Mouse (Mus musculus) MEL (cell line): Measurements from ENCODE around the gene Hnrnpl. TPM values are rescaled to one million over a fixed set of nuclear protein-coding genes. Genes with fewer than 3 reads are reported as not detected.

Source experiments
- DNase-seq: peaks from one replicate; pipeline ENCODE4 v3.0.0; 2011; ENCODE audit warnings: low read depth, low spot score
- H3K27ac ChIP-seq: 2 replicates; pipeline ENCODE4 v1.5.1; 2012; ENCODE audit warnings: low read depth, mild to moderate bottlenecking, control low read depth, low read length, moderate library complexity; ENCODE audit not compliant: control insufficient read depth
- H3K27me3 ChIP-seq, 2 experiments: fragments of 150-350 bp in 1 of 2; sonication (generic) in 1 of 2; 2 replicates each; pipeline ENCODE4 v1.6.1; 2012; ENCODE audit warnings: low read length in 2 of 2, mild to moderate bottlenecking in 2 of 2, improper control_type of control experiment in 1 of 2, moderate library complexity in 1 of 2; ENCODE audit not compliant: insufficient read depth in 2 of 2, control insufficient read depth in 1 of 2
- H3K36me3 ChIP-seq, 2 experiments: 2 replicates each; pipeline ENCODE4 v1.6.1; 2012 to 2014; ENCODE audit warnings: low read length in 2 of 2, improper control_type of control experiment in 1 of 2, inconsistent platforms in 1 of 2, mild to moderate bottlenecking in 1 of 2; ENCODE audit not compliant: insufficient read depth in 2 of 2, control insufficient read depth in 1 of 2
- H3K4me1 ChIP-seq, 2 experiments: fragments of 150-350 bp in 1 of 2; sonication (generic) in 1 of 2; 2 replicates each; pipeline ENCODE4 v1.6.1; 2012; ENCODE audit warnings: low read length in 2 of 2, improper control_type of control experiment in 1 of 2, mild to moderate bottlenecking in 1 of 2; ENCODE audit not compliant: insufficient read depth in 2 of 2, control insufficient read depth in 1 of 2
- H3K4me3 ChIP-seq, 2 experiments: fragments of 150-350 bp in 1 of 2; sonication (generic) in 1 of 2; 2 replicates each; pipeline ENCODE4 v1.5.1; 2012; ENCODE audit warnings: low read depth in 2 of 2, low read length in 2 of 2, mild to moderate bottlenecking in 2 of 2, moderate library complexity in 2 of 2, control low read depth in 1 of 2, improper control_type of control experiment in 1 of 2; ENCODE audit not compliant: control insufficient read depth in 1 of 2, insufficient read depth in 1 of 2
- H3K79me2 ChIP-seq: 2 replicates; pipeline ENCODE4 v1.6.1; 2012; ENCODE audit warnings: mild to moderate bottlenecking, low read length, moderate library complexity; ENCODE audit not compliant: control insufficient read depth, poor library complexity, insufficient read depth
- H3K9ac ChIP-seq: 2 replicates; pipeline ENCODE4 v1.6.1; 2012; ENCODE audit warnings: low read depth, mild to moderate bottlenecking, control low read depth, low read length, moderate library complexity; ENCODE audit not compliant: control insufficient read depth, poor library complexity, severe bottlenecking
- H3K9me3 ChIP-seq: fragments of 150-350 bp; sonication (generic); replicated peaks from 2 replicates; pipeline ENCODE4 v1.6.1; 2012; ENCODE audit warnings: mild to moderate bottlenecking, low read length, improper control_type of control experiment, moderate library complexity; ENCODE audit not compliant: insufficient read depth
- BHLHE40 ChIP-seq: IDR thresholded peaks from 2 replicates; pipeline ENCODE4 v1.6.1; 2012; ENCODE audit warnings: low read depth, mild to moderate bottlenecking, inconsistent platforms, low read length, improper control_type of control experiment, borderline replicate concordance
- CHD1 ChIP-seq: IDR thresholded peaks from 2 replicates; pipeline ENCODE4 v1.6.1; 2012; ENCODE audit warnings: low read depth, mild to moderate bottlenecking, inconsistent platforms, low read length, improper control_type of control experiment
- CHD2 ChIP-seq: IDR thresholded peaks from 2 replicates; pipeline ENCODE4 v1.6.1; 2011; ENCODE audit warnings: low read length, improper control_type of control experiment
- CTCF ChIP-seq, 3 experiments: IDR thresholded peaks in 2 of 3; conservative IDR thresholded peaks in 1 of 3; 2 replicates each; pipeline ENCODE4 v1.5.1; 2011 to 2012; ENCODE audit warnings: low read length in 3 of 3, low read depth in 2 of 3, mild to moderate bottlenecking in 2 of 3, improper control_type of control experiment in 1 of 3, inconsistent platforms in 1 of 3, mixed read lengths in 1 of 3, moderate library complexity in 1 of 3; ENCODE audit not compliant: control insufficient read depth in 1 of 3, insufficient read depth in 1 of 3, poor library complexity in 1 of 3, severe bottlenecking in 1 of 3
- EP300 ChIP-seq, 2 experiments: IDR thresholded peaks; 2 replicates each; pipeline ENCODE4 v1.6.1; 2011; ENCODE audit warnings: improper control_type of control experiment in 2 of 2, low read length in 2 of 2, low read depth in 1 of 2, mild to moderate bottlenecking in 1 of 2
- ETS1 ChIP-seq: IDR thresholded peaks from 2 replicates; pipeline ENCODE4 v1.6.1; 2012; ENCODE audit warnings: low read depth, mild to moderate bottlenecking, inconsistent platforms, low read length, improper control_type of control experiment, moderate library complexity
- GABPA ChIP-seq: IDR thresholded peaks from 2 replicates; pipeline ENCODE4 v1.6.1; 2012; ENCODE audit warnings: low read depth, mild to moderate bottlenecking, inconsistent platforms, low read length, improper control_type of control experiment, moderate library complexity
- HCFC1 ChIP-seq: IDR thresholded peaks from 2 replicates; pipeline ENCODE4 v1.6.1; 2012; ENCODE audit warnings: low read depth, mild to moderate bottlenecking, inconsistent platforms, low read length, improper control_type of control experiment, moderate library complexity
- JUND ChIP-seq: IDR thresholded peaks from 2 replicates; pipeline ENCODE4 v1.6.1; 2011; ENCODE audit warnings: low read depth, mild to moderate bottlenecking, improper control_type of control experiment, low read length
- KAT2A ChIP-seq: conservative IDR thresholded peaks from 2 replicates; pipeline ENCODE4 v1.6.1; 2012; ENCODE audit warnings: low read depth, low read length, improper control_type of control experiment, inconsistent platforms
- MAX ChIP-seq: IDR thresholded peaks from 2 replicates; pipeline ENCODE4 v1.6.1; 2011; ENCODE audit warnings: low read length, improper control_type of control experiment
- MAZ ChIP-seq: IDR thresholded peaks from 2 replicates; pipeline ENCODE4 v1.6.1; 2012; ENCODE audit warnings: low read depth, mild to moderate bottlenecking, inconsistent platforms, low read length, improper control_type of control experiment
- MEF2A ChIP-seq: IDR thresholded peaks from 2 replicates; pipeline ENCODE4 v1.6.1; 2014; ENCODE audit warnings: low read depth, mild to moderate bottlenecking, inconsistent platforms, low read length, improper control_type of control experiment; ENCODE audit not compliant: poor library complexity, insufficient replicate concordance, severe bottlenecking; ENCODE audit errors: extremely low read depth
- MXI1 ChIP-seq: IDR thresholded peaks from 2 replicates; pipeline ENCODE4 v1.6.1; 2011; ENCODE audit warnings: mild to moderate bottlenecking, low read depth, low read length, improper control_type of control experiment
- MYB ChIP-seq: IDR thresholded peaks from 2 replicates; pipeline ENCODE4 v1.6.1; 2011; ENCODE audit warnings: mild to moderate bottlenecking, low read depth, low read length, improper control_type of control experiment
- MYC ChIP-seq: IDR thresholded peaks from 2 replicates; pipeline ENCODE4 v1.6.1; 2011; ENCODE audit warnings: low read depth, mild to moderate bottlenecking, low read length, improper control_type of control experiment, moderate library complexity
- NELFE ChIP-seq: IDR thresholded peaks from 2 replicates; pipeline ENCODE4 v1.6.1; 2011; ENCODE audit warnings: low read depth, low read length, improper control_type of control experiment
- NRF1 ChIP-seq: IDR thresholded peaks from 2 replicates; pipeline ENCODE4 v1.6.1; 2014; ENCODE audit warnings: low read depth, mild to moderate bottlenecking, inconsistent platforms, low read length, improper control_type of control experiment, moderate library complexity; ENCODE audit not compliant: poor library complexity, insufficient read depth, severe bottlenecking
- POLR2A ChIP-seq, 2 experiments: IDR thresholded peaks; 2 replicates each; pipeline ENCODE4 v1.6.1; 2011 to 2012; ENCODE audit warnings: low read length in 2 of 2, mild to moderate bottlenecking in 2 of 2, control low read depth in 1 of 2, improper control_type of control experiment in 1 of 2, low read depth in 1 of 2, moderate library complexity in 1 of 2; ENCODE audit not compliant: control insufficient read depth in 1 of 2, insufficient read depth in 1 of 2, poor library complexity in 1 of 2
- RCOR1 ChIP-seq: IDR thresholded peaks from 2 replicates; pipeline ENCODE4 v1.6.1; 2012; ENCODE audit warnings: low read depth, mild to moderate bottlenecking, inconsistent platforms, low read length, improper control_type of control experiment
- SIN3A ChIP-seq: IDR thresholded peaks from 2 replicates; pipeline ENCODE4 v1.6.1; 2012; ENCODE audit warnings: low read length, improper control_type of control experiment, inconsistent platforms
- SMC3 ChIP-seq: IDR thresholded peaks from 2 replicates; pipeline ENCODE4 v1.6.1; 2011; ENCODE audit warnings: low read depth, low read length, improper control_type of control experiment
- TAL1 ChIP-seq: IDR thresholded peaks from 2 replicates; pipeline ENCODE4 v1.6.1; 2012; ENCODE audit warnings: mild to moderate bottlenecking, inconsistent platforms, low read length, moderate library complexity, mixed read lengths
- TBP ChIP-seq: IDR thresholded peaks from 2 replicates; pipeline ENCODE4 v1.8.0; 2011; ENCODE audit warnings: low read depth, low read length, improper control_type of control experiment
- TCF12 ChIP-seq: IDR thresholded peaks from 2 replicates; pipeline ENCODE4 v1.6.1; 2014; ENCODE audit warnings: low read depth, mild to moderate bottlenecking, inconsistent platforms, low read length, improper control_type of control experiment, moderate library complexity
- USF1 ChIP-seq: IDR thresholded peaks from 2 replicates; pipeline ENCODE4 v1.6.1; 2014; ENCODE audit warnings: low read depth, mild to moderate bottlenecking, inconsistent platforms, low read length, improper control_type of control experiment, moderate library complexity
- ZC3H11A ChIP-seq: IDR thresholded peaks from 2 replicates; pipeline ENCODE4 v1.6.1; 2012; ENCODE audit warnings: low read depth, mild to moderate bottlenecking, inconsistent platforms, low read length, improper control_type of control experiment
- ZKSCAN1 ChIP-seq: IDR thresholded peaks from 2 replicates; pipeline ENCODE4 v1.6.1; 2012; ENCODE audit warnings: low read depth, mild to moderate bottlenecking, inconsistent platforms, low read length, improper control_type of control experiment, moderate library complexity
- ZMIZ1 ChIP-seq: IDR thresholded peaks from 2 replicates; pipeline ENCODE4 v1.6.1; 2012; ENCODE audit warnings: low read depth, mild to moderate bottlenecking, inconsistent platforms, low read length, improper control_type of control experiment, moderate library complexity
- ZNF384 ChIP-seq: IDR thresholded peaks from 2 replicates; pipeline ENCODE4 v1.6.1; 2012; ENCODE audit warnings: low read depth, mild to moderate bottlenecking, inconsistent platforms, low read length, improper control_type of control experiment
- polyA plus RNA-seq, 2 experiments: library from polyadenylated mRNA; stranded (reverse) in 1 of 2; unstranded in 1 of 2; fragments of >175 nt in 1 of 2; fragments of >200 nt in 1 of 2; gene quantifications; 2 replicates each; pipeline versions ENCODE4 v1.2.1 to v1.2.4; 2012; ENCODE audit warnings: low replicate concordance in 2 of 2, low read depth in 1 of 2; ENCODE audit not compliant: insufficient read length in 2 of 2, insufficient read depth in 1 of 2, missing spikeins in 1 of 2
- total RNA-seq: library from RNA; depleted of rRNA; stranded (reverse); fragments of 300-350 nt; gene quantifications from 2 replicates; pipeline ENCODE4 v1.2.3, GENCODE M21; 2012

Gene Hnrnpl
- total and polyA plus RNA-seq, 3 experiments, result 246 to 1,095 (median 684) TPM

GRCm38 (mm10) chr7:28792391-28793185 lies 15.8 kb upstream of the Hnrnpl start:
- TF ChIP-seq TAL1 (no peak), CTCF (IDR thresholded peaks at IDR 0.05 in 2 of 3, conservative IDR thresholded peaks at IDR 0.05 in 1 of 3; ENCODE audit: control insufficient read depth in 1 of 3, insufficient read depth in 1 of 3, low read depth in 2 of 3, low read length in 3 of 3, poor library complexity in 1 of 3, severe bottlenecking in 1 of 3) (peak in 1 of 3 experiments; percentile 3; a peak in 1 of 6 replicates)
- Histone ChIP-seq H3K4me1 (peaks cover 0 to 7% of the 10 kb centered on the region in 2 experiments; a peak in 2 of 4 replicates), H3K9ac (no peak overlapping the region), H3K4me3 (no peak overlapping the region), H3K27me3 (no peaks in the 10 kb centered on the region), H3K79me2 (peaks cover 9% of the 10 kb centered on the region; the same call in 1 of the 2 replicates), H3K36me3 (no peaks in the 10 kb centered on the region), H3K27ac (no peak overlapping the region), H3K9me3 (no peaks in the 10 kb centered on the region)
- DNase-seq, result no peak

GRCm38 (mm10) chr7:28793834-28794233 lies 14.5 kb upstream of the Hnrnpl start:
- DNase-seq, result peak; percentile 87
- TF ChIP-seq USF1 (no peak), TCF12 (no peak), TBP (peak; percentile 99), ZNF384 (no peak), POLR2A (IDR thresholded peaks at IDR 0.05; ENCODE audit: control insufficient read depth in 1 of 2, insufficient read depth in 1 of 2, low read depth in 1 of 2, low read length in 2 of 2, poor library complexity in 1 of 2) (no peak), MYC (no peak), CHD1 (no peak), RCOR1 (no peak), NELFE (no peak), EP300 (IDR thresholded peaks at IDR 0.05; ENCODE audit: low read depth in 1 of 2, low read length in 2 of 2) (no peak), MYB (no peak), MAX (no peak), MEF2A (no peak), ZKSCAN1 (no peak), GABPA (no peak), CHD2 (no peak), BHLHE40 (no peak), CTCF (IDR thresholded peaks at IDR 0.05 in 2 of 3, conservative IDR thresholded peaks at IDR 0.05 in 1 of 3; ENCODE audit: control insufficient read depth in 1 of 3, insufficient read depth in 1 of 3, low read depth in 2 of 3, low read length in 3 of 3, poor library complexity in 1 of 3, severe bottlenecking in 1 of 3) (peak; percentile 43 to 58 (median 45)), TAL1 (no peak), ZC3H11A (peak; percentile 43; the same call in 1 of the 2 replicates), JUND (no peak), KAT2A (no peak), SMC3 (peak; percentile 60), MAZ (no peak; the same call in 1 of the 2 replicates), NRF1 (no peak), HCFC1 (no peak), SIN3A (peak; percentile 23; the same call in 1 of the 2 replicates), MXI1 (no peak), ETS1 (no peak), ZMIZ1 (no peak)

More at GRCm38 (mm10) chr7:28793834-28794233, 14.5 kb upstream of the Hnrnpl start:
- Histone ChIP-seq H3K9ac (no peak overlapping the region), H3K4me1 (peaks cover 0 to 7% of the 10 kb centered on the region in 2 experiments; a peak in 2 of 4 replicates), H3K4me3 (no peak overlapping the region), H3K9me3 (no peaks in the 10 kb centered on the region), H3K27me3 (no peaks in the 10 kb centered on the region), H3K27ac (no peak overlapping the region), H3K79me2 (peaks cover 9% of the 10 kb centered on the region; the same call in 1 of the 2 replicates), H3K36me3 (no peaks in the 10 kb centered on the region)
